Mouse (Mus musculus): ENCODE measurements around the gene Msi2.

The Msi2 gene

GRCm38 (mm10) chr11:88718050-88718765, at the start of gene Msi2:
TSS of gene Msi2 (minus strand) at chr11:88718513.
- peak; percentile 81 for DNase-seq (ENCODE audit: low read depth, low spot score)

- no peak for DNase-seq (ENCODE audit: low read depth, low spot score)
Measured at GRCm38 (mm10) chr11:88765635-88766034, 47.3 kb upstream of the Msi2 start.

- no peak for DNase-seq (ENCODE audit: low read depth, low spot score)
Measured at GRCm38 (mm10) chr11:88763371-88763770, 45.1 kb upstream of the Msi2 start.

GRCm38 (mm10) chr11:88759501-88759900, 41.2 kb upstream of the Msi2 start:
- DNase-seq (ENCODE audit: low read depth, low spot score) = no peak

GRCm38 (mm10) chr11:88758402-88758801, 40.1 kb upstream of the Msi2 start:
- no peak for DNase-seq (ENCODE audit: low read depth, low spot score)

- DNase-seq (ENCODE audit: low read depth, low spot score) = no peak
Measured at GRCm38 (mm10) chr11:88745306-88745705, 27.0 kb upstream of the Msi2 start.

- DNase-seq (ENCODE audit: low read depth, low spot score) = no peak
Measured at GRCm38 (mm10) chr11:88739574-88740295, 21.4 kb upstream of the Msi2 start.

- DNase-seq (ENCODE audit: low read depth, low spot score) = no peak
Measured at GRCm38 (mm10) chr11:88729363-88729762, 11.1 kb upstream of the Msi2 start.

GRCm38 (mm10) chr11:88728508-88728890, 10.2 kb upstream of the Msi2 start:
- DNase-seq (ENCODE audit: low read depth, low spot score) = peak; percentile 43

GRCm38 (mm10) chr11:88727768-88728507, 9.6 kb upstream of the Msi2 start:
- DNase-seq (ENCODE audit: low read depth, low spot score) = no peak

- no peak for DNase-seq (ENCODE audit: low read depth, low spot score)
Measured at GRCm38 (mm10) chr11:88721144-88721636, 2.9 kb upstream of the Msi2 start.

- DNase-seq (ENCODE audit: low read depth, low spot score) = no peak
Measured at GRCm38 (mm10) chr11:88720261-88721143, 2.2 kb upstream of the Msi2 start.

GRCm38 (mm10) chr11:88719601-88720000, 1.3 kb upstream of the Msi2 start:
- DNase-seq (ENCODE audit: low read depth, low spot score) = no peak

- no peak for DNase-seq (ENCODE audit: low read depth, low spot score)
Measured at GRCm38 (mm10) chr11:88718766-88719595, 668 bp upstream of the Msi2 start.

- no peak for DNase-seq (ENCODE audit: low read depth, low spot score)
Measured at GRCm38 (mm10) chr11:88717644-88718049, 666 bp downstream of the Msi2 start.

- DNase-seq (ENCODE audit: low read depth, low spot score) = no peak
Measured at GRCm38 (mm10) chr11:88717016-88717643, 1.2 kb downstream of the Msi2 start.

GRCm38 (mm10) chr11:88716061-88716994, 2.0 kb downstream of the Msi2 start:
- no peak for DNase-seq (ENCODE audit: low read depth, low spot score)

GRCm38 (mm10) chr11:88715299-88715698, 3.0 kb downstream of the Msi2 start:
- no peak for DNase-seq (ENCODE audit: low read depth, low spot score)

- DNase-seq (ENCODE audit: low read depth, low spot score) = no peak
Measured at GRCm38 (mm10) chr11:88714127-88714526, 4.2 kb downstream of the Msi2 start.

Measured in WW6 (cell line).